Mouse (Mus musculus): ENCODE measurements at regions not wholly inside any gene's neighbourhood (a gene's known extent, or its start where the extent isn't known, plus 50 kb on each side); places are given as distances from the start of the nearest gene placed in this dataset.

DNA sequence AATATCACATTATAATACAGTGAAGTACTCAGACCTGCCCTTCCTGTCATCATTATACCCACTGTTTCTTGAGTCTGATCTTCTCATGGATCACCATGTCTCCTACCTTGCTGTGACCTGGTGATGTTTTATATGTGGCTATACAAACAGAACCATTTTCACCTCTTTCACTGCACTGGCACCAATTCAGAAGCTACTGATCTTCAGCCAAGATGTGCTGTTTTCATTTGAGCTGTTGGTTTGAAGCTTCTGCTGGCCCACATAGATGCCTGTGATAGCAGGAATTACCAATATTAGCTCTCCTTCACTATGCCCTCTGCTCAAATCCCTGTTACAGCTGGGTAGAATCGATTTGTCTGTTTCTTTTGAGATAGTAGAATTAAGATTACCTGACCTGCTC, 282.3 kb downstream of the Casp12 start:
- TF ChIP-seq CTCF (IDR thresholded peaks at IDR 0.05; ENCODE audit: borderline replicate concordance, insufficient read depth, low read length) = no peak
- no peak for TF ChIP-seq POLR2A (IDR thresholded peaks at IDR 0.05; ENCODE audit: low read depth, low read length)

Measured in embryonic fibroblast, embryonic 13.5 days (primary cell).